Mouse (Mus musculus) testis, adult 2 months (tissue): ENCODE data around the gene Gps1. TPM values are rescaled to one million over a fixed set of nuclear protein-coding genes. Genes with fewer than 3 reads are reported as not detected.
"Not testable (repeated sequence)": the region's sequence is repeated elsewhere in the genome, so short reads cannot be mapped to it uniquely, and the experiment has no call there.

Experiments
- H3K27ac ChIP-seq: fragments of 200-500 bp; 2 replicates; pipeline ENCODE4 v1.5.1; 2012; ENCODE audit warnings: low read depth, low read length; ENCODE audit not compliant: control insufficient read depth, insufficient read depth
- H3K27me3 ChIP-seq: fragments of 200-500 bp; 2 replicates; pipeline ENCODE4 v1.6.1; 2012; ENCODE audit warnings: mild to moderate bottlenecking, low read length, moderate library complexity; ENCODE audit not compliant: control insufficient read depth, insufficient read depth
- H3K36me3 ChIP-seq: fragments of 200-500 bp; 2 replicates; pipeline ENCODE4 v1.6.1; 2012; ENCODE audit warnings: mild to moderate bottlenecking, low read length; ENCODE audit not compliant: control insufficient read depth, insufficient read depth
- H3K4me1 ChIP-seq: fragments of 200-500 bp; 2 replicates; pipeline ENCODE4 v1.6.1; 2012; ENCODE audit warnings: low read length; ENCODE audit not compliant: control insufficient read depth, insufficient read depth
- H3K4me3 ChIP-seq: fragments of 200-500 bp; 2 replicates; pipeline ENCODE4 v1.5.1; 2012; ENCODE audit warnings: low read depth, mild to moderate bottlenecking, low read length, moderate library complexity, mixed read lengths; ENCODE audit not compliant: control insufficient read depth
- CTCF ChIP-seq: fragments of 200-500 bp; IDR thresholded peaks from 2 replicates; pipeline ENCODE4 v1.5.1; 2012; ENCODE audit warnings: low read depth, mild to moderate bottlenecking, inconsistent platforms, low read length, moderate library complexity; ENCODE audit not compliant: control insufficient read depth, insufficient read depth, insufficient replicate concordance
- POLR2A ChIP-seq: fragments of 200-500 bp; IDR thresholded peaks from 2 replicates; pipeline ENCODE4 v1.6.1; 2012; ENCODE audit warnings: low read depth, mild to moderate bottlenecking, inconsistent platforms, low read length, moderate library complexity; ENCODE audit not compliant: control insufficient read depth
- polyA plus RNA-seq: library from polyadenylated mRNA; depleted of rRNA; stranded (reverse); fragments of >200 nt; gene quantifications from 2 replicates; pipeline ENCODE4 v1.2.3, GENCODE M21; 2012

Gene Gps1
- polyA plus RNA-seq, 1 experiment, result 233 TPM

GRCm38 (mm10) chr11:120760236-120760635 is 23.8 kb upstream of the Gps1 start:
- Histone ChIP-seq H3K4me1 (peaks cover 3% of the 10 kb centered on the region), H3K27me3 (no peaks in the 10 kb centered on the region), H3K27ac (no peak overlapping the region), H3K4me3 (no peak overlapping the region), H3K36me3 (no peaks in the 10 kb centered on the region)
- TF ChIP-seq CTCF (no peak), POLR2A (no peak)

GRCm38 (mm10) chr11:120761811-120762671 is 22.0 kb upstream of the Gps1 start:
- H3K27ac ChIP-seq, result no peak overlapping the region
- no peaks in the 10 kb centered on the region for H3K36me3 ChIP-seq
- TF ChIP-seq CTCF (no peak), POLR2A (no peak)
- H3K27me3 ChIP-seq, result no peaks in the 10 kb centered on the region
- peak overlapping the region; percentile 73 for H3K4me3 ChIP-seq
- H3K4me1 ChIP-seq, result peaks cover 3% of the 10 kb centered on the region

DNA sequence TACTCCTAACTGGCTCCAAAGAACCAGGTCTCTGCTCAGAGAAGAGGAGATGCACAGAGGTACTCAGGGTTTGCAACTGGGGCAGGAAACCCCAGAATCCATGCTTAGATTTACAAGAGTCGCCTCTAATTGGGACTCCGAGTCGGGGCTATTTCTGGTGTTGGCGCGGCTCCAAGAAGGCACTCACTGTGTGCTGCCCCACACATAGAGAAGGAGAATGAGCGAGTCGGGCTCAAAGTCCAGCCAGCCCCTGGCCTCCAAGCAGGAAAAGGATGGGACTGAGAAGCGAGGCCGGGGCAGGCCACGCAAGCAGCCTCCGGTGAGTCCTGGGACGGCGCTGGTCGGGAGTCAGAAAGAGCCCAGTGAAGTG is 21.4 kb upstream of the Gps1 start, which contains the start of gene Hmga1b:
Gene Hmga1b, plus strand, starts transcription at position 123 of the 370 bp plus-strand sequence.
- H3K27ac ChIP-seq, H3K36me3 ChIP-seq: not testable (repeated sequence)
- peak within 1 kb of the TSS; percentile 73 for H3K4me3 ChIP-seq

DNA sequence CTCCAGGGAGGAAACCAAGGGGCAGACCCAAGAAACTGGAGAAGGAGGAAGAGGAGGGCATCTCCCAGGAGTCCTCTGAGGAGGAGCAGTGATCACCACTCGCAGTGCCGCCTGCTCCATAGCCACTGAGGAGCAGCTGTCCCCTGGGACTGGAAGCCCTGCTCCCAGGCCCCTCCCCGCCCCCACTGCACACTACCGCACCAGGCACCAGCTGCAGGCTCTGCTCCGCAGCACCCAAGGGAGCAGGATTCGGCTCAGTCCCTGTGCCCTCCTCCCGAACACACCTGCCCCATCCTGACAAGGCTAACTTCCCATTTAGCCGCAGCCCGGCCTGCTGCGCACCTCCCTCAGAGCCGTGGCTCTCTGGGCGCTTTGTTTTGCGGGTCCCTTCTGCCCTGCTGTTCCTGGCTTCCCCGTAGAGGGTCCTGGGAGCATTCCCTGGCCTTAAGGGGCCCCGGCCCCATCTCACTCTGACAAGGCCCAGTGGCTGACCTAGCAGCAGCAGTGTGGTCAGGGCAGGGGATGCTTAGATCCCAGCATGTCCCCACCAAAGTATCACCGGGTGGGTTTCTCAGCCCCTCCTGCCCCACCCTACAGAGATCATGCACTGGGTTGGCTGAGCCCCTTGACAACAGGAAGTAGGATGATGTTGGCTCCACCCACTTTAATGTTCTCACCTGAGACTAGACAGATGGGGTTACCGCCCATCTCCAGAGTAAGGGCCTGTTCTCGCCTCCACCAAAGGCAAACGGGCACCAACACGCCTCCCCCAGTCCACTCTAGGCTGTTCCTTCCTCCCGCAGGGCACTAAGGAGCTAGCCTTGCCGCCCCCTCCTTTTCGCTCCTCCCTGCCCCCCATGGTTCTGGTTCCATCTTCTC is 20.7 kb upstream of the Gps1 start:
- H3K4me1 ChIP-seq, H3K27me3 ChIP-seq, H3K36me3 ChIP-seq, H3K27ac ChIP-seq: not testable (repeated sequence)
- H3K4me3 ChIP-seq, result peak overlapping the region; percentile 73

More for the DNA sequence above, 21.4 kb upstream of the Gps1 start, which contains the start of gene Hmga1b:
- H3K27me3 ChIP-seq, H3K4me1 ChIP-seq: not testable (repeated sequence)

- not testable (repeated sequence) for H3K4me3 ChIP-seq, H3K36me3 ChIP-seq, H3K27ac ChIP-seq, H3K4me1 ChIP-seq, H3K27me3 ChIP-seq
Measured at GRCm38 (mm10) chr11:120767023-120767422, 17.0 kb upstream of the Gps1 start.

DNA sequence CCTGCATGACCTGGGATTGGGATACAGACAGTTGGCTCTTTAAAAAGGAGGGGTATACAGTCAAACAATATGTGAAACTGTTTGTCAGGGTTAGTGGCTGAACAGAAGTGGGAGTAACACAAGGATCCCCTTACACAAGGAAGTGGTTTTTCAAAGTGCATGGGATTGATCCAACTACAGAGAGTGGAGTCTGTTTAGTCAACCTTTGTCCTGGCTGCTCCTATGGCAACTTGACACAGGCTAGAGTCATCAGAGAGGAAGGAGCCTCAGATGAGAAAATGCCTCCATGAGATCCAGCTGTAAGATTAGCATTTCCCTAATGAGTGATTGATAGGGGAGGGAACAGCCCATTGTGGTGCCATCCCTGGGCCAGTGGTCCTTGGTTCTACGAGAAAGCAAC is 15.9 kb upstream of the Gps1 start:
- H3K27ac ChIP-seq, result no peak overlapping the region
- TF ChIP-seq CTCF (no peak), POLR2A (no peak)
- H3K4me3 ChIP-seq, result no peak overlapping the region
- no peaks in the 10 kb centered on the region for H3K4me1 ChIP-seq
- H3K27me3 ChIP-seq, result no peaks in the 10 kb centered on the region
- no peaks in the 10 kb centered on the region for H3K36me3 ChIP-seq

GRCm38 (mm10) chr11:120772749-120773148 is 11.3 kb upstream of the Gps1 start:
- H3K27me3 ChIP-seq, result no peaks in the 10 kb centered on the region
- H3K4me3 ChIP-seq, result no peak overlapping the region
- no peaks in the 10 kb centered on the region for H3K36me3 ChIP-seq
- TF ChIP-seq CTCF (no peak), POLR2A (no peak)
- H3K27ac ChIP-seq, result no peak overlapping the region
- peaks cover 8% of the 10 kb centered on the region for H3K4me1 ChIP-seq
